Mouse (Mus musculus): ENCODE results near the gene B3glct. TPM values are rescaled to one million over a fixed set of nuclear protein-coding genes. Genes with fewer than 3 reads are reported as not detected.

Gene B3glct
- total and polyA plus RNA-seq, 2 experiments from 2014 or later, result 13.1 to 19.9 TPM

DNA sequence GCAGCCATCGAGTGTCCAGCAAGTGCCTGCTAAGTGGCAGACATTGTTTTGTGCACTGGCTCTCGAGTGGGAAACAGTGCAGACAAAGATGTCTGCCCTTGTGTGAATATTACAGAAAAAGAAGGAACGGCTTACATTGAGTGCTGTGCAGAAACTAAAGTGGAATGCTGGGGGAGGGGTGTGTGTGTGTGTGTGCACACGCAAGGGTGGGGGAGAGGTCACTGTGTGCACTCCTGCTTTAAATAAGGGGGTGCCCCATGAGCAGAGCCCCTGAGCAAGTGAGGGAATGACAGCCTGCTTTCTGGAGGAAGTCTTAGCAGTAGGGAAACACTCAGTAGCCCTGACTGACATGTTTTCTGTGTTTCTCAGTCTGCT lies 27.9 kb upstream of the B3glct start:
- H3K4me3 ChIP-seq (ENCODE audit: low read depth, low read length), result no peak overlapping the region
- H3K36me3 ChIP-seq (ENCODE audit: insufficient read depth), result no peaks in the 10 kb centered on the region
- no peak for TF ChIP-seq CTCF (IDR thresholded peaks at IDR 0.05; ENCODE audit: low read depth)
- no peak overlapping the region for H3K27ac ChIP-seq (ENCODE audit: low read depth, low read length)
- ATAC-seq (peak; percentile 8; the same call in 1 of the 2 replicates), DNase-seq (no peak)
- H3K27me3 ChIP-seq (ENCODE audit: insufficient read depth, low read length), result no peaks in the 10 kb centered on the region
- no peak overlapping the region for H3K9ac ChIP-seq
- WGBS, result 40% methylated on average over 4 of the region's 4 CpGs
- peaks cover 3% of the 10 kb centered on the region; the same call in 1 of the 2 replicates for H3K4me1 ChIP-seq (ENCODE audit: insufficient read depth)
- no peak overlapping the region for H3K4me2 ChIP-seq (ENCODE audit: low read depth)
- H3K9me3 ChIP-seq (ENCODE audit: low read length), result no peaks in the 10 kb centered on the region

DNA sequence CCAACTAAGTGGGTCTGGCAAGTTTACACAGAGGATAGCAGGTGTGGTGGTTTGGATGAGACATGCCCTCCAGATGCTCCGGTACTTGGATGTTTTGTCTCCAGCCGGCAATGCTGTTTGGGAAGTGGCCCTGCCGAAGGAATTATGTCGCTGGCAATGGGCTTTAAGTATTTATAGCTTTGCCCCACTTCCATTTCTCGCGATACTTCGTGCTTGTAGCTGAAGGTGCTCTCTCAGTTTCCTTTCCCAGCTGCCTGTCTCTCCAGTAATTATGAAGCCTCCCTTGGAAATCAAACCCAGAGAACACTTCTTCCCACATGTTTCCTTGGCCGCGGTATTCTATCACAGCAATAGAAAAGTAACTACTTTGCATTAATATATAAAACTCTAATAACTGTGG lies 22.4 kb upstream of the B3glct start:
- Histone ChIP-seq H3K36me3 (ENCODE audit: insufficient read depth) (no peaks in the 10 kb centered on the region), H3K4me2 (ENCODE audit: low read depth) (no peak overlapping the region), H3K27me3 (ENCODE audit: insufficient read depth, low read length) (no peaks in the 10 kb centered on the region), H3K9me3 (ENCODE audit: low read length) (no peaks in the 10 kb centered on the region), H3K4me3 (ENCODE audit: low read depth, low read length) (no peak overlapping the region), H3K4me1 (ENCODE audit: insufficient read depth) (no peaks in the 10 kb centered on the region), H3K27ac (ENCODE audit: low read depth, low read length) (no peak overlapping the region), H3K9ac (no peak overlapping the region)
- ATAC-seq (no peak), DNase-seq (no peak)
- 83% methylated on average over 9 of the region's 9 CpGs for WGBS
- no peak for TF ChIP-seq CTCF (IDR thresholded peaks at IDR 0.05; ENCODE audit: low read depth)

DNA sequence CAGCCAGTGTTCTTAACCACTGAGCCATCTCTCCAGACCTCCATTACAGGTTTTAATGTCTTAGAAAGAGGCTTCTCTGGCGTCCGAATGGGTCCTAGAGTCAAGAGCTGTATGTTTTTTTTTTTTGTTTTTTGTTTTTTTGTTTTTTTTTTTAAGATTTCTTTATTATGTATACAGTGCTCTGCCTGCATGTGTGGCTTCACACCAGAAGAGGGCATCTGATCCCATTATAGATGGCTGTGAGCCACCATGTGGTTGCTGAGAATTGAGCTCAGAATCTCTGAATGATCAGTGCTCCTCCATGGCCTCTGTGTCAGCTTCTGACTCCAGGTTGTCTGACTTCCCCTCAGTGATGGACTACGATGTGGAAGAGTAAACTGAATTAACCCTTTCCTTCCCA lies 20.0 kb upstream of the B3glct start:
- no peak overlapping the region for H3K4me3 ChIP-seq (ENCODE audit: low read depth, low read length)
- 65% methylated on average over 3 of the region's 3 CpGs for WGBS
- peak; percentile 37 for TF ChIP-seq CTCF (IDR thresholded peaks at IDR 0.05; ENCODE audit: low read depth)
- ATAC-seq (no peak), DNase-seq (no peak)
- no peak overlapping the region for H3K4me2 ChIP-seq (ENCODE audit: low read depth)
- H3K4me1 ChIP-seq (ENCODE audit: insufficient read depth), result no peaks in the 10 kb centered on the region
- H3K9me3 ChIP-seq (ENCODE audit: low read length), result no peaks in the 10 kb centered on the region
- H3K27ac ChIP-seq (ENCODE audit: low read depth, low read length), result no peak overlapping the region
- H3K27me3 ChIP-seq (ENCODE audit: insufficient read depth, low read length), result no peaks in the 10 kb centered on the region
- H3K36me3 ChIP-seq (ENCODE audit: insufficient read depth), result no peaks in the 10 kb centered on the region
- H3K9ac ChIP-seq, result no peak overlapping the region

DNA sequence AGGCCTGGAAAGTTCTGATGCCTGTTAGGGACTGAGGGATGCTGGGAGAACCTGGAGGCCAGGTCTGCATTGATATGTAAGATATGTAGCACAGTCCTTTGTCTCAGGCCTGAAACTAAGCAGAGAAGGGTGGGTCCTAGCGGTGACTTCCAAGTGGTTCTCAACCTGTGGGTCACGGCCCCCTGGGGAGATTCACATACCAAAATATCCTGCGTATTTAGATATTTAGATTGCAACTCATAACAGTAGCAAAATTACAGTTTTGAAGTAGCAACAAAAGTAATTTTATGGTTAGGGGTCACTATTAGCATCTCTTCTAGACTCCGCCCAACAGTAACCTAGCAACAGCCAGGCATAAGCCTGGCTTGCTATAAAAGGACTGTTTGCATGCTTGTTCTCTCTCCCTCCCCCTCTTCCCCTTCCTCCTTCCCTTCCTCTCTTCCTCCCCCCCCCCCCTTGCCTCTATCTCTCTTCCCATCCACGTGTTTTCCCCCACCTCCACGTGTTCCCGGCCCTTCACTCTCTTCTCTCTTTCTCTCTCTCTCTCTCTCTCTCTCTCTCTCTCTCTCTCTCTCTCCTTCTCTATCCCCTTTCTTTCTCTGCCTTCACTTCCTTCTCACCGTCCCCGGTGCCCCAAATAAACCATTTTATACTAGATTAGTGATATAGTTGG lies 19.2 kb upstream of the B3glct start:
- no peak overlapping the region for H3K9ac ChIP-seq
- no peak for TF ChIP-seq CTCF (IDR thresholded peaks at IDR 0.05; ENCODE audit: low read depth)
- H3K36me3 ChIP-seq (ENCODE audit: insufficient read depth), result no peaks in the 10 kb centered on the region
- 69% methylated on average over 9 of the region's 9 CpGs for WGBS
- DNase-seq (no peak), ATAC-seq (no peak)
- no peaks in the 10 kb centered on the region for H3K27me3 ChIP-seq (ENCODE audit: insufficient read depth, low read length)
- no peaks in the 10 kb centered on the region for H3K9me3 ChIP-seq (ENCODE audit: low read length)
- H3K4me3 ChIP-seq (ENCODE audit: low read depth, low read length), result no peak overlapping the region
- no peak overlapping the region for H3K27ac ChIP-seq (ENCODE audit: low read depth, low read length)
- no peak overlapping the region for H3K4me2 ChIP-seq (ENCODE audit: low read depth)
- no peaks in the 10 kb centered on the region for H3K4me1 ChIP-seq (ENCODE audit: insufficient read depth)

DNA sequence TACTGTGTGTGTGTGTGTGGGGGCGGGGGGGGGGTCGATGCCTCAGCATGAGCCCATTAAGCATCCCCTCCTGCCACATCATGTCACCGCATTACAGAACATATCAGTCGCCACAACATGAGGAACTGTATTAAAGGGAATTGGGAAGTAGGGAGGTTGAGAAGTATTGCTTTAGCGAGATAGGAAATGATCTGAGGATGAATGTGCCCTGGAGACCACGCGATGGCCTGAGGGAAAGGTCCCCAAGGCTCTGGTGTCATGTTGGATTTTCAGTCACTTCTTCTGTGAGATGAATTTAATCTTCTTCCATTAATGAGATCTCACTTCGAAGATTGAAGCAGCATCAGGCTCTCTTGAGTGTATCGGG lies 18.6 kb upstream of the B3glct start:
- 68% methylated on average over 9 of the region's 9 CpGs for WGBS
- no peak overlapping the region for H3K4me3 ChIP-seq (ENCODE audit: low read depth, low read length)
- DNase-seq (no peak), ATAC-seq (no peak)
- TF ChIP-seq CTCF (IDR thresholded peaks at IDR 0.05; ENCODE audit: low read depth), result no peak
- H3K9ac ChIP-seq, result no peak overlapping the region
- no peaks in the 10 kb centered on the region for H3K27me3 ChIP-seq (ENCODE audit: insufficient read depth, low read length)
- H3K27ac ChIP-seq (ENCODE audit: low read depth, low read length), result no peak overlapping the region
- no peaks in the 10 kb centered on the region for H3K4me1 ChIP-seq (ENCODE audit: insufficient read depth)
- H3K36me3 ChIP-seq (ENCODE audit: insufficient read depth), result no peaks in the 10 kb centered on the region
- no peak overlapping the region for H3K4me2 ChIP-seq (ENCODE audit: low read depth)
- H3K9me3 ChIP-seq (ENCODE audit: low read length), result no peaks in the 10 kb centered on the region

DNA sequence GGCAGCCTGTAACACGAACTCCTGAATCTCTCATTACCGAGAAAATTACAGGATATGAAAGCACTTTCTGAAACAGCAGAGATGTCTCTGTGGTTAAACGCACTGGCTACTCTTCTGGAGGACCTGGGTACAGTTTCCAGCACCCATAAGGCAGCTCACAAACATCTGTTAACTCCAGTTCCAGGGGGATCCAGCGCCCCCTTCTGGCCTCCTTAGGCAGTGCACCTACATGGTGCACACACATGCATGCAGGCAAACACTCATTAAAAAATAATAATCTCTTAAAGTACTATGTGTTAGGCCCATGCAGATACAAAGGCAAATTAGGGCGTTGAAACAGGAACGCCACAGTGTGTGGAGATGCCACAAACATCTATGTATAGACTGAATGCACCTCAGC lies 16.6 kb upstream of the B3glct start:
- Histone ChIP-seq H3K27ac (ENCODE audit: low read depth, low read length) (no peak overlapping the region), H3K4me2 (ENCODE audit: low read depth) (no peak overlapping the region), H3K4me3 (ENCODE audit: low read depth, low read length) (no peak overlapping the region), H3K9ac (no peak overlapping the region), H3K4me1 (ENCODE audit: insufficient read depth) (no peaks in the 10 kb centered on the region), H3K9me3 (ENCODE audit: low read length) (no peaks in the 10 kb centered on the region), H3K27me3 (ENCODE audit: insufficient read depth, low read length) (no peaks in the 10 kb centered on the region), H3K36me3 (ENCODE audit: insufficient read depth) (no peaks in the 10 kb centered on the region)
- DNase-seq (no peak), ATAC-seq (no peak)
- WGBS, result 89% methylated on average over 6 of the region's 6 CpGs
- no peak for TF ChIP-seq CTCF (IDR thresholded peaks at IDR 0.05; ENCODE audit: low read depth)

DNA sequence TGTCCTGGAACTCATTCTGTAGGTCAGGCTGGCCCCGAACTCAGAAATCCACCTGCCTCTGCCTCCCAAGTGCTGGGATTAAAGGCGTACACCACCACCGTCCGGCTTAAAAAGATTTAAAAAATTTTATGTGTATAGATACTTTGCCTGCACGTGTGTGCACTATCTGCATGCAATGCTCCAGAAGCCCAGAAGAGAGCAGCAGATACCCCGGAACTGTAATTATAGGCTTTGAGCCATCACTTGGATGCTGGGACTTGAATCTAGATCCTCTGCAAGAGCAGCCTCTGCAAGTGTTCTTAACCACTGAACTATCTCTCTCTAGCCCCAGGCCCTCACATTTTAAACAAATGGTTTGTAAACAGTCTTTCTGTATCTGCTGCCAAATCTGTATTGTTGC lies 15.1 kb upstream of the B3glct start:
- H3K4me3 ChIP-seq (ENCODE audit: low read depth, low read length), result no peak overlapping the region
- ATAC-seq (no peak), DNase-seq (no peak)
- H3K27me3 ChIP-seq (ENCODE audit: insufficient read depth, low read length), result no peaks in the 10 kb centered on the region
- no peak overlapping the region for H3K9ac ChIP-seq
- no peak overlapping the region for H3K4me2 ChIP-seq (ENCODE audit: low read depth)
- no peak overlapping the region for H3K27ac ChIP-seq (ENCODE audit: low read depth, low read length)
- H3K4me1 ChIP-seq (ENCODE audit: insufficient read depth), result no peaks in the 10 kb centered on the region
- TF ChIP-seq CTCF (IDR thresholded peaks at IDR 0.05; ENCODE audit: low read depth), result peak; percentile 36
- WGBS, result 91% methylated on average over 6 of the region's 6 CpGs
- H3K36me3 ChIP-seq (ENCODE audit: insufficient read depth), result no peaks in the 10 kb centered on the region
- no peaks in the 10 kb centered on the region for H3K9me3 ChIP-seq (ENCODE audit: low read length)
